Mouse (Mus musculus) megakaryocyte, embryonic 14.5 days (primary cell): Measurements from ENCODE around the gene Syngr3.

Experiments used
- FLI1 ChIP-seq: IDR thresholded peaks from 2 replicates; pipeline ENCODE4 v1.6.1; 2012; ENCODE audit warnings: low read length, inconsistent platforms, mixed read lengths
- GATA1 ChIP-seq: IDR thresholded peaks from 3 replicates; pipeline ENCODE4 v1.6.1; 2012; ENCODE audit warnings: mixed read lengths, low read length, inconsistent platforms, borderline replicate concordance

GRCm38 (mm10) chr17:24651835-24652234 lies 37.9 kb downstream of the Syngr3 start:
- TF ChIP-seq GATA1 (no peak), FLI1 (no peak)
